Mouse (Mus musculus) mouse trophoblast stem cell (cell line): Measurements from ENCODE around the gene Slc7a6os.

ENCODE experiments used
- in situ Hi-C, 2 experiments: fragments of 300-500 bp; cut with MseI, MboI; formaldehyde crosslinking; loops; 2 replicates in 1 of 2; 3 replicates in 1 of 2; pipeline ENCODE4 v1.15.1; 2025

Gene Slc7a6os

GRCm38 (mm10) chr8:106210821-106211345, at the start of gene Slc7a6os, which contains the start of gene Prmt7:
Slc7a6os (minus strand) TSS chr8:106210935.
Prmt7 (plus strand) TSS chr8:106210936.
- in situ Hi-C loops = no loop called here

DNA sequence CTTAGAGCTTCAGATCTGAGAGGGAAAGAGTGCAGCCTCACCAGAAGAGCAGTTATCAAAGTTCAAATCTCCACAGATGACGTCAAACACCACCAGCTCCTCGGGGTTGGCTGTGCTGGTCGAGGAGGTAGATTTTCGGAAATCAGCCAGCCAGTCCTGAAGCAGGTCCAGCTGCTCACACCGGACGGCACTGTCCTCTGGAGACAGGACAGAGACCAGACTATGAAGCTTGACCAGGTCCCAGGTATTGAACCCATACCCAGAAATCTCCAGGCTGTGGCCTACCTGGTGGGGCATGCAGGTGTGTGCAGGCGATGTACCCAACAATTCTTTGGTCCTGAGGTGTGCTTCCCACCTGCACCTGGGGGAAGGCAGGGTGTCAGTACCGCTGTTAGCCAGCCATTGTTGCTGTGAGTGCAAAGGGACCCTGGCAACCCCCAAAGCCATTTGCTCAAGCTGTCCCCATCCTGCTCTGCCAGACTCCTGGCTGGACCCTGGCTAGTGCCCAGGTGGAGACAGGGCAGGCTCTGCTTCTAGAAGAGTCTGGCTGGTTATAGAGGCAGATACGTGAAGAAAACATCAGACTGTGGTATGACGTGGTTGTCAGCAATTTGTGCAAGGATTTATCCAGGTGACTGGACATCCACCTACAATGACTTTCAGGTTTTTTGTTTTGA, 49.0 kb upstream of the Slc7a6os start:
- in situ Hi-C loops = no loop called here

GRCm38 (mm10) chr8:106258169-106258568, 47.4 kb upstream of the Slc7a6os start:
- in situ Hi-C loops = no loop called here

DNA sequence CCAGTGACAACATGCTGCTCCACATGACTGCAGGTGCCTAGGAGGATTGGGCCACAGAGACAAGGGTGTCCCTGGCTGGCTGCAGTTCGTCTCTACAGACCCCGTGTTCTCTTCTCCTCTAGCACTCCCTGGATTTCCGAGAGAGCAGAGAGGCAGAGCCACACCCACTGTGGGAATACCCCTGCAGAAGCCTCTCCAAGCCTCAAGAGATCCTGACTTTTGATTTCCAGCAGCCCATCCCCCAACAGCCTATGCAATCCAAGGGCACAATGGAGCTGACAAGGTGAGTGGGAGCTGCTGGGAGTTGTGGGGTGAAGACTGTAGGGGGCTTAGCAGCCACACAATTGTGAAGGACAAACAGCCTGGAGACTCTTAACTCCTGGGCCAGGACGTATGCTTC, 39.5 kb upstream of the Slc7a6os start:
- in situ Hi-C loops = no loop called here

GRCm38 (mm10) chr8:106237106-106237505, 26.4 kb upstream of the Slc7a6os start:
- in situ Hi-C loops = no loop called here

DNA sequence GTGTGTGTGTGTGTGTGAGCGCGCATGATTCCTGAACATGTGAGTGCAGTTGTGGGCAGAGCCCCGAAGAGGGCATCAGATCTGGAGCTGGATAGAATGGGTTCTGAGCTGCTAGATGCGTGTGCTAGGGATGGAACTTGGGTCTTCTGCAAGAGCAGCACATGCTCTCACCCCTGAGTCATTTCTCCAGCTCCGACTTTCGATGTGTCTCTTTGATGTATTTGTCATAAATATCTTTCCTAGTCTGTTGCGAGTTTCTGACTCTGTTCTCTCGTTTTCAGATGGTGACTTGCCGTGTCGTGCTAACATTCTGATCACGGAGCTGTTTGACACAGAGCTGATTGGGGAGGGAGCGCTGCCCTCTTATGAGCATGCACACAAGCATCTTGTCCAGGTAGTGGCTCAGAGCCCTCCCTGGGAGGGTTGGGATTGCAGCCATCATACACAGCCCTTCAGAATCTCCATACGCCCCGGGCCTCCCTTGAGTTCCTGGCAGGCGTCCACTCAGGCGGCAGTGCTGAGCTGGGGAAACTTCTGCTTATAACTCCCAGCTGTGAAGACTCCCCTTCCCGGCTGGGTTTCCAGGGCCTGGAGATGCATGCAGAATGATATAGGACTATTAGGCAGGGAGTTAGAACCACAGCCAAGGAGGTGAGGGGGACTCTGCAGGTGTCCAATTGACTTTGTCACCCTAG, 24.0 kb upstream of the Slc7a6os start:
- in situ Hi-C loops = no loop called here

- in situ Hi-C loops = no loop called here
Observed at GRCm38 (mm10) chr8:106232751-106233150, 22.0 kb upstream of the Slc7a6os start.

DNA sequence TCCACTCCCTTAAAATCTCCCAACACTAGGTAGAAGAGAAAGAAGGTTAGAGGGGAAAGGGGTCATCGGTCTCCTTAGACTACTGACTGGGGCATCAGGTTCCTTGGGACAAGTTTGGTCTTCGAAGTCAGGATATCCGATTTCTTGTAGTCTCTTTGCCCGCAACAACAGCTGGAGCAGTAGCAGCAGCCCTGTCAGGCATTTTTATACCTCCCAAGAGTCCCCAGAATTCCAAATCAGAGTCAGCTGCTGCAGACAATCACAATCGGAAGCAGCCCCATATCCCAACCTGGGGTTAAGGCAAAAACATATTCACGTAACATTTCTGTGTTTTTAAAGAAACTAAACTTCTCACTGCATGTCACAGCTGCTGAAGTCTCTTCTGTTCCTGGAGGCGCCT, 20.8 kb upstream of the Slc7a6os start:
- in situ Hi-C loops = no loop called here

DNA sequence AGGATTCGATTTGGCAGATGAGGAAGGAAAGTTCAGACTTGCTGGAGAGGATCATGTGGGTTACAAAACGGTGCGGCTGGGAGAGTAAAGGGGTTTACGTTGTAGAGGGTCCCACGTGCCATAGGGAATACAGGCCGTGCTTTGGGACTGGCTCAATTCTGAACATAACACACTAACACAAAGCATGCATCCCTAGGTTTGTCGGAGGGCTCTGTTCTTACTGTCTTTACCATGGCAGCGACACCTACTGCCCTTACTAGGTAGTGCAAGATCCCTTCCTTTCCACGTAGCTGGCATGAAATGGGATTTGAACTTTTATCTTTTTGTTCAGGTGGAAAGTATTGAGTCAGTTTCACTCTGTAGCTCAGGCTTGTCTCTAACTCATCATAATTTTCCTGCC, 15.9 kb upstream of the Slc7a6os start:
- in situ Hi-C loops = no loop called here

DNA sequence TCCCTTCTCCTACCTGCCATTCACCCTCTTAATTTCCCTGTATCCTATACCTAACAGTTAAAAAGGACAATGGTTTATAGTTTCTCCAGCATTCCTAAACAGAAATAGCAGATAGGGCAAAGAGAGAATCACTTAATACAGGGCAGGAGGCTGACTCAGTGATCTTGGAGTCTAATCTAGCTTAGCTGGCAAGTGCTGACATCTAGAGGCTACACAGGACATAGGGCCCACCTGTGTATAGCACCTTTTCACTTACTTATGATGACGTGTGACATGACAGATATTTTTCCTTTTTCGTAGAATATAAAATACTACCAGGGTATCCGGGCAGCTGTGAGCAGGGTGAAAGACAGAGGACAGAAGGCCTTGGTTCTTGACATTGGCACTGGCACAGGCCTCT, 8.9 kb upstream of the Slc7a6os start:
- in situ Hi-C loops = no loop called here

DNA sequence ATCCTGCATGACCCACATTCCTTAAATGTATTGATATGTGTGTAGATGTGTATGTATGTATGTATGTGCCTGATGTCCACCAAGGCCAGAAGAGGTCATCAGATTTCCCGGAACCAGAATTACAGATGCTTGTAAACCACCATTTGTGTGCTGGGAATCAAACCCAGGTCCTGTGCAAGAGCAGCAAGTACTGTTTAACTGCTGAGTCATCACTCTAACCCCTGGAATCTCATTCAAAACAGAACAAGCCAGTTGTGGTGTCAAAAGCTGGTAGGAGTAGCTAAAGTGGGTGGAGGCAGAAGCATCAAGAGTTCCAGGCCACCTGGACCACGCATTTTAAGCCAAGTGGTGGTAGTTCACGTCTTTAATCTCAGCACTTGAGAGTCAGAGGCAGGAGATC, 3.2 kb upstream of the Slc7a6os start:
- in situ Hi-C loops = no loop called here

DNA sequence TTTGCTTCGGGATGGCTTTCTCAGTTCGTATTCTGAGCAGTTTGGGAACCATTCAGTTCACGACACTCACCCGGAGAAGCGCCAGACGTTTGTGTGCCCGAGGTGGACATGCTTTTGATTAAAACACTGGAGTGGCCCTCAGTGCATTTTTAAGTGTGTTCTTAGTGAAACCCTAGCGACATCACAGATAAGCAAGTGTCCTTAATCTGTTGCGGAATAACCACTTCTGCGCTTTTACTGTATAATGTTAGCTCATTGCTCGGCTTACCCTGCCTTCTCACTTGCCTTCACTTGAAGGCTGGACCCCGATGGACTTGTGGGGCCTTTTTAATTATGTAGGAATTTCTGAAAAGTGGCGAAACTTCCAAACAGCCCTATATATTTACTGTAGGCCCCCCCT, 686 bp upstream of the Slc7a6os start:
- in situ Hi-C loops = no loop called here

DNA sequence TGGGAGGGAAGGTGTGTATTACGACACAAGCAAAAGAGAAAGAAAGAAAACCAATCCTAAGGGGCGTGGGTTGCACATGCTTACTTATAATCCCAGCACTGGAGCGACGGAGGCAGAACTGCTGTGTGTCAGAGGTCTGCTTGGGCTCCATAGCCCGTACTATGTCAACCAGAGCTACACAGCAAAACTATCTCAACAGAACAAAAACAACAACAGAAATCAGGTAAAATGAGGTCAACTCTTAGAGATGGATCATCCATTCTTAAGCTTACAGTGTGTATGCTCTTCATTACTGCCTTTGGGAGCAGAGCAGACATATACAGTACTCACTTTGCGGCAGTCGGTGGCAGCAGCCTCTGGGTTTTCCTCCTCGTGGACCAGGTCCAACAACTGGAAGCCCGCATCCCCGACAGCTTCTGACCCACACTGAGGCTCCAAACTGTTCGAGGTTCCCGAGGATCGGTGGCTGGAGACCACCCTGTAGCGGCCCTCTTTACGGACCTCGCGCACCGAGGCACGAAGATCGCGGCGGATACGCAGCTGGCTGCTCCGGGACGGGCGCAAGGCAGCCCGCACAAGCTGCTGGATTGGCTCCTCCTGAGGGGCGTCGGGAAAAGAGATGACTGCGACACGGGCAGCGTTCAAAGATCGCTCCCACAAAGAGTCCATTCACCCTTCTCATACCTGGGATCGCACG, 552 bp downstream of the Slc7a6os start:
- in situ Hi-C loops = no loop called here

GRCm38 (mm10) chr8:106199596-106199995, 11.1 kb downstream of the Slc7a6os start:
- in situ Hi-C loops = loop anchor here in 1 of 2 experiments (5.0 kb wide), 1 partner anchor 37 kb away; no protein-coding TSS in a partner anchor

GRCm38 (mm10) chr8:106198741-106199140, 12.0 kb downstream of the Slc7a6os start:
- in situ Hi-C loops = loop anchor here in 1 of 2 experiments (5.0 kb wide), 1 partner anchor 36 kb away; no protein-coding TSS in a partner anchor

- in situ Hi-C loops = no loop called here
Observed at GRCm38 (mm10) chr8:106194062-106194461, 16.7 kb downstream of the Slc7a6os start.

DNA sequence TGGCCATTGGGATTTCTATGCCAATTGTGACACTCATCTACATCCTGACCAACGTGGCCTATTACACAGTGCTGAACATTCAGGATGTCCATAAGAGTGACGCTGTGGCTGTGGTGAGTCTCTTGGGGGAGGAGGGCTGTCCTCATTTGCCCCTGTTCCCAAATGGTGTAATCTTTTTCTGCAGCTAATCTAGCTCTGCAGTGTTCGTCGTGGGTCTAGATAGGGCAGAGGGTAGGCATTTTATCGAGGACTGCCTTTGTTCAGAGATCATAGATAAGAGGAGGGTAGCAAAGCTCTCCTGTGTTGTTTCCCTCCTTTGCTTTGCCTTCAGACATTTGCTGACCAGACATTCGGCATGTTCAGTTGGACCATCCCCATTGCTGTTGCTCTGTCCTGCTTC, 17.6 kb downstream of the Slc7a6os start:
- in situ Hi-C loops = no loop called here

GRCm38 (mm10) chr8:106191639-106192038, 19.1 kb downstream of the Slc7a6os start:
- in situ Hi-C loops = no loop called here

GRCm38 (mm10) chr8:106189162-106189561, 21.6 kb downstream of the Slc7a6os start:
- in situ Hi-C loops = no loop called here

- in situ Hi-C loops = no loop called here
Observed at GRCm38 (mm10) chr8:106186394-106186793, 24.3 kb downstream of the Slc7a6os start.

GRCm38 (mm10) chr8:106185628-106186270, 25.0 kb downstream of the Slc7a6os start:
- in situ Hi-C loops = no loop called here

- in situ Hi-C loops = no loop called here
Observed at GRCm38 (mm10) chr8:106178428-106178827, 32.3 kb downstream of the Slc7a6os start.
